Mouse (Mus musculus) liver, adult 2 months (tissue): ENCODE measurements around the gene Magi2.

Experiments
- CTCF ChIP-seq: fragments of 200-500 bp; IDR thresholded peaks from 2 replicates; pipeline ENCODE4 v1.5.1; 2011; ENCODE audit warnings: low read depth, low read length, control low read depth
- POLR2A ChIP-seq: fragments of 200-500 bp; IDR thresholded peaks from 2 replicates; pipeline ENCODE4 v1.6.1; 2011; ENCODE audit warnings: low read length, control low read depth; ENCODE audit not compliant: insufficient read depth; ENCODE audit errors: extremely low read depth

GRCm38 (mm10) chr5:20062011-20062410 is 835.2 kb downstream of the Magi2 start:
- no peak for TF ChIP-seq CTCF
- no peak for TF ChIP-seq POLR2A
